Mouse (Mus musculus): ENCODE measurements at regions not wholly inside any gene's neighbourhood (a gene's known extent, or its start where the extent isn't known, plus 50 kb on each side); places are given as distances from the start of the nearest gene placed in this dataset.

GRCm38 (mm10) chr1:129106961-129107557 lies 166.0 kb upstream of the Thsd7b start:
- Histone ChIP-seq H3K9me3 (replicated peaks; ENCODE audit: low read length) (no peaks in the 10 kb centered on the region), H3K79me2 (replicated peaks; ENCODE audit: control insufficient read depth, extremely low read depth, insufficient read depth, poor library complexity, severe bottlenecking) (no peaks in the 10 kb centered on the region), H3K27me3 (replicated peaks) (no peaks in the 10 kb centered on the region), H3K4me1 (ENCODE audit: control insufficient read depth in 1 of 2, insufficient read depth in 2 of 2) (no peaks in the 10 kb centered on the region; a peak in 1 of 4 replicates), H3K27ac (ENCODE audit: insufficient read depth, low read depth) (no peak overlapping the region), H3K4me2 (ENCODE audit: insufficient read depth, low read depth, poor library complexity, severe bottlenecking) (no peak overlapping the region), H3K4me3 (replicated peaks in 1 of 3; ENCODE audit: low read depth in 2 of 3, low read length in 2 of 3, poor library complexity in 1 of 3) (no peak overlapping the region), H3K9ac (ENCODE audit: insufficient read depth, low read depth) (no peak overlapping the region), H3K36me3 (replicated peaks in 1 of 2; ENCODE audit: control insufficient read depth in 1 of 2, insufficient read depth in 1 of 2, low read length in 1 of 2) (no peaks in the 10 kb centered on the region)
- TF ChIP-seq JUN (IDR thresholded peaks at IDR 0.05; ENCODE audit: insufficient read depth, low read depth, low read length) (no peak), MYC (IDR thresholded peaks at IDR 0.05; ENCODE audit: low read depth, low read length) (no peak), MAZ (IDR thresholded peaks at IDR 0.05; ENCODE audit: low read depth, low read length) (no peak), USF2 (conservative IDR thresholded peaks at IDR 0.05; ENCODE audit: low read depth, low read length) (no peak), MAX (IDR thresholded peaks at IDR 0.05; ENCODE audit: low read length) (no peak), CHD2 (IDR thresholded peaks at IDR 0.05; ENCODE audit: low read length) (no peak), SMC3 (IDR thresholded peaks at IDR 0.05; ENCODE audit: low read depth, low read length) (no peak)
- in situ Hi-C loops (cut with MboI; ENCODE audit: low pct_ligation_motif_present, low pct_unique_long_range_greater_than_20kb, low sequenced_read_pairs) = no loop called here
- no peak for DNase-seq (ENCODE audit: extremely low read depth)
- dilution Hi-C loops (cut with MboI; ENCODE audit: extremely low pct_ligation_motif_present, extremely low pct_unique_long_range_greater_than_20kb, low sequenced_read_pairs) = no loop called here

- TF ChIP-seq CTCF (conservative IDR thresholded peaks at IDR 0.05 in 1 of 2, IDR thresholded peaks at IDR 0.05 in 1 of 2; ENCODE audit: low read depth in 2 of 2, low read length in 2 of 2) = no peak
- TF ChIP-seq ZC3H11A (IDR thresholded peaks at IDR 0.05; ENCODE audit: low read depth, low read length) = no peak
- Histone ChIP-seq H3K79me2 (replicated peaks; ENCODE audit: control insufficient read depth, extremely low read depth, insufficient read depth, poor library complexity, severe bottlenecking) (no peaks in the 10 kb centered on the region), H3K27me3 (replicated peaks) (no peaks in the 10 kb centered on the region), H3K27ac (ENCODE audit: insufficient read depth, low read depth) (no peak overlapping the region), H3K4me2 (ENCODE audit: insufficient read depth, low read depth, poor library complexity, severe bottlenecking) (no peak overlapping the region), H3K9ac (ENCODE audit: insufficient read depth, low read depth) (no peak overlapping the region), H3K4me3 (replicated peaks in 1 of 3; ENCODE audit: low read depth in 2 of 3, low read length in 2 of 3, poor library complexity in 1 of 3) (no peak overlapping the region), H3K4me1 (ENCODE audit: control insufficient read depth in 1 of 2, insufficient read depth in 2 of 2) (no peaks in the 10 kb centered on the region), H3K36me3 (replicated peaks in 1 of 2; ENCODE audit: control insufficient read depth in 1 of 2, insufficient read depth in 1 of 2, low read length in 1 of 2) (no peaks in the 10 kb centered on the region), H3K9me3 (replicated peaks; ENCODE audit: low read length) (no peaks in the 10 kb centered on the region)
- dilution Hi-C loops (cut with MboI; ENCODE audit: extremely low pct_ligation_motif_present, extremely low pct_unique_long_range_greater_than_20kb, low sequenced_read_pairs) = no loop called here
- in situ Hi-C loops (cut with MboI; ENCODE audit: low pct_ligation_motif_present, low pct_unique_long_range_greater_than_20kb, low sequenced_read_pairs) = no loop called here
- DNase-seq (ENCODE audit: extremely low read depth) = no peak
Measured at GRCm38 (mm10) chr1:129100997-129101396, 172.1 kb upstream of the Thsd7b start.

- DNase-seq (ENCODE audit: extremely low read depth) = peak; percentile 6
- H3K36me3 ChIP-seq (replicated peaks in 1 of 2; ENCODE audit: control insufficient read depth in 1 of 2, insufficient read depth in 1 of 2, low read length in 1 of 2) = no peaks in the 10 kb centered on the region
- no peaks in the 10 kb centered on the region for H3K9me3 ChIP-seq (replicated peaks; ENCODE audit: low read length)
- H3K27me3 ChIP-seq (replicated peaks) = no peaks in the 10 kb centered on the region
- dilution Hi-C loops (cut with MboI; ENCODE audit: extremely low pct_ligation_motif_present, extremely low pct_unique_long_range_greater_than_20kb, low sequenced_read_pairs) (no loop called here), in situ Hi-C loops (cut with MboI; ENCODE audit: low pct_ligation_motif_present, low pct_unique_long_range_greater_than_20kb, low sequenced_read_pairs) (loop anchor here (25.0 kb wide), 1 partner anchor 216 kb away; no protein-coding TSS in a partner anchor)
- peaks cover 0 to 2% of the 10 kb centered on the region in 2 experiments; a peak in 1 of 4 replicates for H3K4me1 ChIP-seq (ENCODE audit: control insufficient read depth in 1 of 2, insufficient read depth in 2 of 2)
- H3K9ac ChIP-seq (ENCODE audit: insufficient read depth, low read depth) = no peak overlapping the region
- H3K79me2 ChIP-seq (replicated peaks; ENCODE audit: control insufficient read depth, extremely low read depth, insufficient read depth, poor library complexity, severe bottlenecking) = no peaks in the 10 kb centered on the region
- no peak overlapping the region for H3K27ac ChIP-seq (ENCODE audit: insufficient read depth, low read depth)
- TF ChIP-seq USF2 (conservative IDR thresholded peaks at IDR 0.05; ENCODE audit: low read depth, low read length) = no peak
- TF ChIP-seq MEF2A (IDR thresholded peaks at IDR 0.05; ENCODE audit: borderline replicate concordance, low read depth, low read length) = no peak
- TF ChIP-seq IRF4 (IDR thresholded peaks at IDR 0.05; ENCODE audit: low read depth, low read length) = no peak
- TF ChIP-seq RAD21 (IDR thresholded peaks at IDR 0.05; ENCODE audit: low read depth, low read length) = peak; percentile 55
- TF ChIP-seq NELFE (IDR thresholded peaks at IDR 0.05; ENCODE audit: low read depth, low read length) = no peak
- TF ChIP-seq CHD2 (IDR thresholded peaks at IDR 0.05; ENCODE audit: low read length) = no peak
- no peak for TF ChIP-seq ZC3H11A (IDR thresholded peaks at IDR 0.05; ENCODE audit: low read depth, low read length)
- no peak for TF ChIP-seq E2F4 (IDR thresholded peaks at IDR 0.05; ENCODE audit: insufficient replicate concordance, low read depth, low read length)
- TF ChIP-seq NRF1 (IDR thresholded peaks at IDR 0.05; ENCODE audit: low read depth, low read length) = no peak
- TF ChIP-seq POLR2A (IDR thresholded peaks at IDR 0.05; ENCODE audit: low read depth, low read length) = no peak
- TF ChIP-seq MAZ (IDR thresholded peaks at IDR 0.05; ENCODE audit: low read depth, low read length) = no peak
- no peak for TF ChIP-seq TCF12 (IDR thresholded peaks at IDR 0.05; ENCODE audit: low read depth, low read length)
- TF ChIP-seq SMC3 (IDR thresholded peaks at IDR 0.05; ENCODE audit: low read depth, low read length) = peak; percentile 51
- TF ChIP-seq UBTF (IDR thresholded peaks at IDR 0.05; ENCODE audit: low read depth, low read length) = no peak
- TF ChIP-seq MAFK (IDR thresholded peaks at IDR 0.05; ENCODE audit: insufficient replicate concordance, low read length) = no peak
- no peak for TF ChIP-seq ETS1 (conservative IDR thresholded peaks at IDR 0.05; ENCODE audit: low read depth, low read length)
- no peak for TF ChIP-seq SIN3A (IDR thresholded peaks at IDR 0.05; ENCODE audit: low read length)
- no peak for TF ChIP-seq RCOR1 (conservative IDR thresholded peaks at IDR 0.05; ENCODE audit: low read depth, low read length)
- no peak for TF ChIP-seq JUN (IDR thresholded peaks at IDR 0.05; ENCODE audit: insufficient read depth, low read depth, low read length)
- TF ChIP-seq MAX (IDR thresholded peaks at IDR 0.05; ENCODE audit: low read length) = no peak
- peak in 1 of 2 experiments; percentile 65; a peak in 2 of 4 replicates for TF ChIP-seq CTCF (conservative IDR thresholded peaks at IDR 0.05 in 1 of 2, IDR thresholded peaks at IDR 0.05 in 1 of 2; ENCODE audit: low read depth in 2 of 2, low read length in 2 of 2)
- no peak for TF ChIP-seq HCFC1 (IDR thresholded peaks at IDR 0.05; ENCODE audit: low read depth, low read length)
- H3K4me3 ChIP-seq (replicated peaks in 1 of 3; ENCODE audit: low read depth in 2 of 3, low read length in 2 of 3, poor library complexity in 1 of 3) = no peak overlapping the region
- H3K4me2 ChIP-seq (ENCODE audit: insufficient read depth, low read depth, poor library complexity, severe bottlenecking) = no peak overlapping the region
Measured at GRCm38 (mm10) chr1:129078274-129078673, 194.8 kb upstream of the Thsd7b start.

Measured in CH12.LX (cell line).